Mouse (Mus musculus): ENCODE results near the gene Olfr166. TPM values are rescaled to one million over a fixed set of nuclear protein-coding genes. Genes with fewer than 3 reads are reported as not detected.
"Not testable (repeated sequence)": the region's sequence is repeated elsewhere in the genome, so short reads cannot be mapped to it uniquely, and the experiment has no call there.

Olfr166 gene
- polyA plus RNA-seq (2012; fragmentation: generic; extraction: Trizol): not detected

- no peaks in the 10 kb centered on the region for H3K79me2 ChIP-seq (ENCODE audit: control insufficient read depth, insufficient read depth)
- H3K36me3 ChIP-seq (ENCODE audit: control insufficient read depth, insufficient read depth): no peaks in the 10 kb centered on the region
- no peak within 1 kb of the TSS for H3K4me3 ChIP-seq
- H3K27me3 ChIP-seq (ENCODE audit: control insufficient read depth, insufficient read depth, insufficient read length): no peaks in the 10 kb centered on the region
- TF ChIP-seq E2F4 (IDR thresholded peaks at IDR 0.05; ENCODE audit: insufficient read depth) (no peak), MYOD1 (IDR thresholded peaks at IDR 0.05; ENCODE audit: control insufficient read depth in 1 of 3, insufficient read length in 2 of 3, low read depth in 2 of 3) (no peak), MAX (IDR thresholded peaks at IDR 0.05; ENCODE audit: low read depth) (no peak), SRF (IDR thresholded peaks at IDR 0.05; ENCODE audit: control insufficient read depth, insufficient read length, low read depth) (no peak), MYOG (IDR thresholded peaks at IDR 0.05; ENCODE audit: control insufficient read depth in 1 of 3, insufficient read depth in 1 of 3, insufficient read length in 2 of 3, low read depth in 2 of 3) (no peak), TCF3 (IDR thresholded peaks at IDR 0.05; ENCODE audit: insufficient read length, low read depth) (no peak), POLR2AphosphoS2 (IDR thresholded peaks at IDR 0.05; ENCODE audit: insufficient read length, low read depth) (no peak), POLR2A (IDR thresholded peaks at IDR 0.05; ENCODE audit: insufficient read length, low read depth) (no peak), TCF12 (IDR thresholded peaks at IDR 0.05; ENCODE audit: insufficient read depth, poor library complexity, severe bottlenecking) (no peak), REST (IDR thresholded peaks at IDR 0.05; ENCODE audit: insufficient read depth, insufficient read length) (no peak), USF1 (IDR thresholded peaks at IDR 0.05; ENCODE audit: low read depth) (no peak), CEBPB (IDR thresholded peaks at IDR 0.05; ENCODE audit: insufficient read depth, poor library complexity, severe bottlenecking) (no peak)
- H3ac ChIP-seq (ENCODE audit: control insufficient read depth, insufficient read length): no peak within 1 kb of the TSS
- no peak within 1 kb of the TSS for H3K4me2 ChIP-seq (ENCODE audit: low read depth)
Measured at GRCm38 (mm10) chr16:19483394-19483793, at the start of gene Olfr166. TSS of gene Olfr166 (plus strand) at chr16:19483694.

GRCm38 (mm10) chr16:19458741-19459140 is 24.8 kb upstream of the Olfr166 start:
- not testable (repeated sequence) for H3ac ChIP-seq (ENCODE audit: control insufficient read depth, insufficient read length); H3K4me3 ChIP-seq; H3K79me2 ChIP-seq (ENCODE audit: control insufficient read depth, insufficient read depth); H3K27me3 ChIP-seq (ENCODE audit: control insufficient read depth, insufficient read depth, insufficient read length); H3K4me2 ChIP-seq (ENCODE audit: low read depth); H3K36me3 ChIP-seq (ENCODE audit: control insufficient read depth, insufficient read depth)

GRCm38 (mm10) chr16:19464365-19464764 is 19.1 kb upstream of the Olfr166 start:
- H3K79me2 ChIP-seq (ENCODE audit: control insufficient read depth, insufficient read depth): no peaks in the 10 kb centered on the region
- no peak overlapping the region for H3ac ChIP-seq (ENCODE audit: control insufficient read depth, insufficient read length)
- TF ChIP-seq MYOD1 (IDR thresholded peaks at IDR 0.05; ENCODE audit: control insufficient read depth in 1 of 3, insufficient read length in 2 of 3, low read depth in 2 of 3): no peak
- TF ChIP-seq REST (IDR thresholded peaks at IDR 0.05; ENCODE audit: insufficient read depth, insufficient read length): no peak
- no peak for TF ChIP-seq MYOG (IDR thresholded peaks at IDR 0.05; ENCODE audit: control insufficient read depth in 1 of 3, insufficient read depth in 1 of 3, insufficient read length in 2 of 3, low read depth in 2 of 3)
- no peak for TF ChIP-seq POLR2A (IDR thresholded peaks at IDR 0.05; ENCODE audit: insufficient read length, low read depth)
- no peak overlapping the region for H3K4me2 ChIP-seq (ENCODE audit: low read depth)
- no peaks in the 10 kb centered on the region for H3K27me3 ChIP-seq (ENCODE audit: control insufficient read depth, insufficient read depth, insufficient read length)
- H3K36me3 ChIP-seq (ENCODE audit: control insufficient read depth, insufficient read depth): no peaks in the 10 kb centered on the region
- H3K4me3 ChIP-seq: no peak overlapping the region

- Histone ChIP-seq H3K79me2 (ENCODE audit: control insufficient read depth, insufficient read depth) (no peaks in the 10 kb centered on the region), H3K4me2 (ENCODE audit: low read depth) (no peak within 1 kb of the TSS), H3K4me3 (no peak within 1 kb of the TSS), H3ac (ENCODE audit: control insufficient read depth, insufficient read length) (no peak within 1 kb of the TSS), H3K27me3 (ENCODE audit: control insufficient read depth, insufficient read depth, insufficient read length) (no peaks in the 10 kb centered on the region), H3K36me3 (ENCODE audit: control insufficient read depth, insufficient read depth) (no peaks in the 10 kb centered on the region)
- TF ChIP-seq E2F4 (IDR thresholded peaks at IDR 0.05; ENCODE audit: insufficient read depth): no peak
- TF ChIP-seq MYOG (IDR thresholded peaks at IDR 0.05; ENCODE audit: control insufficient read depth in 1 of 3, insufficient read depth in 1 of 3, insufficient read length in 2 of 3, low read depth in 2 of 3): no peak
- no peak for TF ChIP-seq MAX (IDR thresholded peaks at IDR 0.05; ENCODE audit: low read depth)
- TF ChIP-seq USF1 (IDR thresholded peaks at IDR 0.05; ENCODE audit: low read depth): no peak
- TF ChIP-seq POLR2A (IDR thresholded peaks at IDR 0.05; ENCODE audit: insufficient read length, low read depth): no peak
- no peak for TF ChIP-seq TCF3 (IDR thresholded peaks at IDR 0.05; ENCODE audit: insufficient read length, low read depth)
- TF ChIP-seq TCF12 (IDR thresholded peaks at IDR 0.05; ENCODE audit: insufficient read depth, poor library complexity, severe bottlenecking): no peak
Measured at GRCm38 (mm10) chr16:19522166-19522565, 38.7 kb downstream of the Olfr166 start, which contains the start of gene Olfr167. TSS of gene Olfr167 (minus strand) at chr16:19522266.

GRCm38 (mm10) chr16:19535455-19535854 is 52.0 kb downstream of the Olfr166 start, which contains the start of gene Olfr168:
TSS of gene Olfr168 (minus strand) at chr16:19535555.
- Histone ChIP-seq H3K27me3 (ENCODE audit: control insufficient read depth, insufficient read depth, insufficient read length) (no peaks in the 10 kb centered on the region), H3ac (ENCODE audit: control insufficient read depth, insufficient read length) (no peak within 1 kb of the TSS)
- no peak for TF ChIP-seq CEBPB (IDR thresholded peaks at IDR 0.05; ENCODE audit: insufficient read depth, poor library complexity, severe bottlenecking)
- no peak for TF ChIP-seq E2F4 (IDR thresholded peaks at IDR 0.05; ENCODE audit: insufficient read depth)

More at GRCm38 (mm10) chr16:19535455-19535854, 52.0 kb downstream of the Olfr166 start, which contains the start of gene Olfr168:
- Histone ChIP-seq H3K36me3 (ENCODE audit: control insufficient read depth, insufficient read depth) (no peaks in the 10 kb centered on the region), H3K4me2 (ENCODE audit: low read depth) (no peak within 1 kb of the TSS), H3K4me3 (no peak within 1 kb of the TSS), H3K79me2 (ENCODE audit: control insufficient read depth, insufficient read depth) (no peaks in the 10 kb centered on the region)

Other genes with a start within 250 kb of the Olfr166 start
- not detected for gene Olfr164, start 169.6 kb upstream of the Olfr166 start, polyA plus RNA-seq (2012; fragmentation: generic; extraction: Trizol)
- gene Olfr165, start 60.6 kb upstream of the Olfr166 start, polyA plus RNA-seq (2012; fragmentation: generic; extraction: Trizol): not detected
- gene Olfr167, start 38.6 kb downstream of the Olfr166 start, polyA plus RNA-seq (2012; fragmentation: generic; extraction: Trizol): not detected
- not detected for gene Olfr168, start 51.9 kb downstream of the Olfr166 start, polyA plus RNA-seq (2012; fragmentation: generic; extraction: Trizol)
- gene Olfr169, start 88.1 kb downstream of the Olfr166 start, polyA plus RNA-seq (2012; fragmentation: generic; extraction: Trizol): not detected
- gene Olfr170, start 128.2 kb downstream of the Olfr166 start, polyA plus RNA-seq (2012; fragmentation: generic; extraction: Trizol): not detected
- not detected for gene Olfr171, start 146.2 kb downstream of the Olfr166 start, polyA plus RNA-seq (2012; fragmentation: generic; extraction: Trizol)
- gene Lamp3, start 222.7 kb downstream of the Olfr166 start, polyA plus RNA-seq (2012; fragmentation: generic; extraction: Trizol): not detected